Mouse (Mus musculus): ENCODE measurements around the gene Uxt.
A peak's percentile ranks its signal among the peaks of the same experiment; 100 is the strongest.

Uxt gene

GRCm38 (mm10) chrX:20961477-20962378 is at the start of gene Uxt:
Gene Uxt (minus strand): TSS chrX:20962017.
- DNase-seq (ENCODE audit: low spot score) = peak; percentile 57

GRCm38 (mm10) chrX:20980901-20981300 is 19.1 kb upstream of the Uxt start:
- no peak for DNase-seq (ENCODE audit: low spot score)

GRCm38 (mm10) chrX:20950191-20950880 is 11.5 kb downstream of the Uxt start, which contains the start of gene Elk1:
Gene Elk1 (minus strand): TSS chrX:20950608.
- DNase-seq (ENCODE audit: low spot score) = peak; percentile 11

- no peak for DNase-seq (ENCODE audit: low spot score)
These were observed 15.8 kb downstream of the Uxt start for GRCm38 (mm10) chrX:20946055-20946454.

- DNase-seq (ENCODE audit: low spot score) = no peak
These were observed 29.9 kb downstream of the Uxt start for GRCm38 (mm10) chrX:20931963-20932362.

GRCm38 (mm10) chrX:20931364-20931763 is 30.5 kb downstream of the Uxt start, which contains the start of gene Cfp:
Gene Cfp (minus strand): TSS chrX:20931555.
- no peak for DNase-seq (ENCODE audit: low spot score)

GRCm38 (mm10) chrX:20929859-20930258 is 32.0 kb downstream of the Uxt start:
- no peak for DNase-seq (ENCODE audit: low spot score)

- DNase-seq (ENCODE audit: low spot score) = no peak
These were observed 36.8 kb downstream of the Uxt start for GRCm38 (mm10) chrX:20924976-20925375.

- no peak for DNase-seq (ENCODE audit: low spot score)
These were observed 38.3 kb downstream of the Uxt start for GRCm38 (mm10) chrX:20923506-20923905.

- DNase-seq (ENCODE audit: low spot score) = no peak
These were observed 40.5 kb downstream of the Uxt start for GRCm38 (mm10) chrX:20921366-20921765.

GRCm38 (mm10) chrX:20920844-20921364 is 40.9 kb downstream of the Uxt start, which contains the start of gene Syn1:
Gene Syn1 (minus strand): TSS chrX:20921004.
- DNase-seq (ENCODE audit: low spot score) = peak; percentile 14

- no peak for DNase-seq (ENCODE audit: low spot score)
These were observed 41.5 kb downstream of the Uxt start for GRCm38 (mm10) chrX:20920249-20920843.

GRCm38 (mm10) chrX:20915075-20915474 is 46.7 kb downstream of the Uxt start:
- DNase-seq (ENCODE audit: low spot score) = no peak

GRCm38 (mm10) chrX:20913726-20914125 is 48.1 kb downstream of the Uxt start:
- no peak for DNase-seq (ENCODE audit: low spot score)

GRCm38 (mm10) chrX:20910074-20910473 is 51.7 kb downstream of the Uxt start:
- no peak for DNase-seq (ENCODE audit: low spot score)
